In the genomic region with DNA sequence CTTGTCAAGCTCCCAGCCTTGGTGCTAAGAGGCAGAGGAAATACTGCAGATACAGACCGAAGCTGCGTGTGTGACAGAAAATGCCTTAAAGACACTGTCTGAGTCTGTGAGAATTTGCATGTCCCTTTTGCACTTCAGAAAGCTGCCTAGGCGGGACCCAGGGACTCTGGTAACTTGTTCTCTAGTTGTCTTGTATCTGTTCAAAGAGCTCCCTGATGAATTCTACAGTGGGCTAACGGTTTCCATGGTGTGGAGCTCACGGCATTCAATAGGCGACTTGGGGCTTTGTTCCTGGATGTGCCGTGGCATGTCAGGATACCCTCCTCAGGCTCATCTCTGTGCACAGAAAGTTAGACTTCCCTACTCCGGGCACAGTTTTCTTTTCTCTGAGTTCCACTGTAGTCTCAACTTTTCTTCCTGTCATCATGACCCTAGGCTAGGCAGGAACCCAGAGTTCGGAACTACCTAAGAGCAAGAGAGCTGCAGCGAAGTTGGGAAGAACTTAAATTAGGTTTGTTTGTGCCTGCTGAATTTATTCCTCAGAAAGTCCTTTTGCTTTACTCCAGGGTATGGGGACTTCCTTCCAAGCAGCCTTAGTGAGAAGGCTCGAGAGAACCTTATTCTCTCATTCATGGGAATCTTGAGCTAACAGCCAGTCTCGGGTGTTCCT, we compare ENCODE assay signal across 7 mouse cellular contexts.
A peak's percentile ranks its signal among the peaks of the same experiment; 100 is the strongest.
DNase-seq lines count a peak whose midpoint lies in the region; ATAC-seq and TF ChIP-seq lines count a peak whose summit lies in the region.

No protein-coding gene starts in this region.

- H3K36me3 ChIP-seq in CH12.LX (replicated peaks in 1 of 2; ENCODE audit: control insufficient read depth in 1 of 2, insufficient read depth in 1 of 2, low read length in 1 of 2): no peaks in the 10 kb centered on the region
- no peaks in the 10 kb centered on the region for H3K36me3 ChIP-seq in forebrain, embryonic 16.5 days (ENCODE audit: control insufficient read depth, insufficient read depth)
- H3K36me3 ChIP-seq in liver, embryonic 14.5 days (replicated peaks; ENCODE audit: control insufficient read depth, insufficient read depth, low read depth): no peaks in the 10 kb centered on the region

- no peak for TF ChIP-seq POLR2A in CH12.LX (IDR thresholded peaks at IDR 0.05; ENCODE audit: low read depth, low read length)

- TF ChIP-seq EP300 in CH12.LX (IDR thresholded peaks at IDR 0.05; ENCODE audit: low read length): no peak
- TF ChIP-seq EP300 in liver, embryonic 14.5 days (IDR thresholded peaks at IDR 0.05; ENCODE audit: low read depth): no peak

- dilution Hi-C loops in CH12.LX (cut with MboI; ENCODE audit: extremely low pct_ligation_motif_present, extremely low pct_unique_long_range_greater_than_20kb, low sequenced_read_pairs): no loop called here

- no peak overlapping the region for H3K9ac ChIP-seq in CH12.LX (ENCODE audit: insufficient read depth, low read depth)
- no peak overlapping the region for H3K9ac ChIP-seq in forebrain, embryonic 16.5 days (replicated peaks; ENCODE audit: low read depth, low read length)
- no peak overlapping the region for H3K9ac ChIP-seq in liver, embryonic 14.5 days (replicated peaks)

- no peak for ATAC-seq in forebrain, embryonic 16.5 days
- ATAC-seq in liver, embryonic 14.5 days (ENCODE audit: insufficient read depth): no peak
- ATAC-seq in frontal cortex, adult (ENCODE audit: low TSS enrichment): no peak

- H3K4me3 ChIP-seq in CH12.LX (replicated peaks in 1 of 3; ENCODE audit: low read depth in 2 of 3, low read length in 2 of 3, poor library complexity in 1 of 3): no peak overlapping the region
- H3K4me3 ChIP-seq in forebrain, embryonic 16.5 days (replicated peaks; ENCODE audit: low read length): peak overlapping the region; percentile 12
- peak overlapping the region in 1 of 2 experiments; percentile 27; a peak in 2 of 4 replicates for H3K4me3 ChIP-seq in liver, embryonic 14.5 days (ENCODE audit: insufficient read depth in 1 of 2, low read depth in 2 of 2, low read length in 2 of 2)

- no peaks in the 10 kb centered on the region for H3K27me3 ChIP-seq in CH12.LX (replicated peaks)
- H3K27me3 ChIP-seq in forebrain, embryonic 16.5 days (replicated peaks; ENCODE audit: control insufficient read depth, insufficient read depth, low read length): no peaks in the 10 kb centered on the region
- no peaks in the 10 kb centered on the region for H3K27me3 ChIP-seq in liver, embryonic 14.5 days (ENCODE audit: control insufficient read depth, insufficient read depth, low read length)

- no peak for TF ChIP-seq CTCF in CH12.LX (conservative IDR thresholded peaks at IDR 0.05 in 1 of 2, IDR thresholded peaks at IDR 0.05 in 1 of 2; ENCODE audit: low read depth in 2 of 2, low read length in 2 of 2)
- no peak for TF ChIP-seq CTCF in liver, embryonic 14.5 days (IDR thresholded peaks at IDR 0.05; ENCODE audit: low read depth)

- in situ Hi-C loops in CH12.LX (cut with MboI; ENCODE audit: low pct_ligation_motif_present, low pct_unique_long_range_greater_than_20kb, low sequenced_read_pairs): no loop called here

- WGBS in forebrain, embryonic 16.5 days: 24% methylated on average over 12 of the region's 12 CpGs
- WGBS in liver, embryonic 14.5 days (ENCODE audit: insufficient replicate concordance): 43% methylated on average over 12 of the region's 12 CpGs

- TF ChIP-seq RAD21 in CH12.LX (IDR thresholded peaks at IDR 0.05; ENCODE audit: low read depth, low read length): no peak

- DNase-seq in 3T3-L1 (ENCODE audit: low read depth, low spot score) (peak; percentile 30), CH12.LX (ENCODE audit: extremely low read depth) (no peak)
- DNase-seq in liver, embryonic 14.5 days (ENCODE audit: low read depth in 3 of 3, low spot score in 3 of 3): no peak
- DNase-seq in c-Kit-positive CD71-positive TER-119-positive erythroid progenitor cells, embryonic 14.5 days (ENCODE audit: low spot score): no peak
- DNase-seq in right cerebral cortex, postnatal 25 days: no peak

- H3K4me1 ChIP-seq in CH12.LX (ENCODE audit: control insufficient read depth in 1 of 2, insufficient read depth in 2 of 2): peaks cover 0 to 14% of the 10 kb centered on the region in 2 experiments; a peak in 2 of 4 replicates
- peaks cover 5% of the 10 kb centered on the region for H3K4me1 ChIP-seq in forebrain, embryonic 16.5 days (replicated peaks; ENCODE audit: control insufficient read depth, insufficient read depth, low read length)
- 0 out of 4 replicates have a peak, but pooled peaks cover 0 to 2% of the 10 kb centered on the region in 2 experiments for H3K4me1 ChIP-seq in liver, embryonic 14.5 days (replicated peaks; ENCODE audit: control insufficient read depth in 2 of 2, insufficient read depth in 2 of 2, low read length in 1 of 2)

- no peaks in the 10 kb centered on the region for H3K9me3 ChIP-seq in CH12.LX (replicated peaks; ENCODE audit: low read length)
- no peaks in the 10 kb centered on the region for H3K9me3 ChIP-seq in forebrain, embryonic 16.5 days (ENCODE audit: control insufficient read depth, low read length)
- no peaks in the 10 kb centered on the region for H3K9me3 ChIP-seq in liver, embryonic 14.5 days (ENCODE audit: control insufficient read depth, low read length)

- no peak overlapping the region for H3K27ac ChIP-seq in CH12.LX (ENCODE audit: insufficient read depth, low read depth)
- H3K27ac ChIP-seq in forebrain, embryonic 16.5 days (ENCODE audit: low read length): no peak overlapping the region
- H3K27ac ChIP-seq in liver, embryonic 14.5 days: no peak overlapping the region

- H3K79me2 ChIP-seq in CH12.LX (replicated peaks; ENCODE audit: control insufficient read depth, extremely low read depth, insufficient read depth, poor library complexity, severe bottlenecking): no peaks in the 10 kb centered on the region

- H3K4me2 ChIP-seq in CH12.LX (ENCODE audit: insufficient read depth, low read depth, poor library complexity, severe bottlenecking): peak overlapping the region; percentile 7; the same call in 1 of the 2 replicates
- peak overlapping the region; percentile 3; the same call in 1 of the 2 replicates for H3K4me2 ChIP-seq in forebrain, embryonic 16.5 days (ENCODE audit: low read length)
- 0 out of 2 replicates have a peak overlapping the region, but pooled peaks have one; percentile 15 for H3K4me2 ChIP-seq in liver, embryonic 14.5 days (ENCODE audit: low read depth)

TF ChIP-seq in CH12.LX, 34 proteins besides CTCF, POLR2A, EP300 and RAD21:
- TF ChIP-seq BHLHE40 (IDR thresholded peaks at IDR 0.05; ENCODE audit: low read depth, low read length): no peak
